Mouse (Mus musculus): ENCODE measurements at regions not wholly inside any gene's neighbourhood (a gene's known extent, or its start where the extent isn't known, plus 50 kb on each side); places are given as distances from the start of the nearest gene placed in this dataset.

DNA sequence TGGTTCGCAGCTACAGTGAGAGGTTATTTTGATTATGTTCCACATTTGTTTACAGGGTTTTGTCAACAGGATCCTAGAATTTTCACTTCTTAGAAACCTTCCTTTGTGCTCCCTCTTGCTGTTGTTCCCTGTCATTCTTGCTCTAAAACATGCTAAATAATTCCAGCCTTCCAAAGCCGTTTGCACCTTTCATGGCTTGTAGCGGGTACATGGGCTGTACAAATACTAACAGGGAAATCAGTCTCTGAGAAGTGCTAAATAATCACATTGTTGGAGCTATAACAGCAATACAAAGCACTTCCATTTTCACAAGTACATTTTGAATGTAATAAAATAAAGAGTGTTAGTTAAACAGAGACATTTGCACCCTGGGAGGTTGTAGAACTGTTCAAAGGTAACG lies 268.8 kb upstream of the Acvr2a start:
- DNase-seq: no peak

DNA sequence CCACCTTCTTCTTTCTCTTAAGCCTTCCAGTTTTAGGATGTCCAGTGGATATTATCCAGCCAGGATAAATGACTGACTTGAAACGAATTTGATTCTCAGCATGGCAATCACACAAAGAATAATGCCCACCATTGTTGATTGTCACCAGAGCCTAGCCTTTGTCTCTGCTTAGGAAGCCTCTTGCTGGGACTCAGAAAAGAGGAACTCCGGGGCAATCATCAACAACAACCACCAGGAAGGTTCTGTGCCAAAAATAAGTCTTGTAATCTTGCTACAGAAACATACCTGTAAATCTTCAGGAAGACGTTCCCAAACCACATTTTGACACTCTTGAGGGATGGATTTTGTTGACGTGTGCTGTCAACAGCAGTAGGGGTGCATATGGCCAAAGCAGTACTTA lies 268.2 kb upstream of the Acvr2a start:
- no peak for DNase-seq

DNA sequence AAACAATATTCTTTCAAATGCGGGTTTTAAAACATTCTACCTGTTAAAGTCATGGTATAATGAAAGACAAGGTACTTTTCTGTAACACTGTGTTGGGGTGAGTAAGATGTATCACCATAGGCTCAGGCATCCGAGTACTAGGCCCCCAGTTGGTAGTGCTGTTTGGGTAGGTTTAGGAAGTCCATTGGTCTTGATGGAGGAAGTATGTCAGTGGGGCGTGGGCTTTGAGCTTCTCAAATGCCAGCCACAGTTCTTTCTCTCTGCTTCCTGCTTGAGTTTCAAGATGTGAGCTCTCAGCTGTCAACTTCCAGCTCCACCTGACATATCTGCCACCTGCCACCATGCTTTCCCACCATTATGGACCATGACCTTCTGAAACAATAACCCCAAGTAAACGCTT lies 267.7 kb upstream of the Acvr2a start:
- no peak for DNase-seq

DNA sequence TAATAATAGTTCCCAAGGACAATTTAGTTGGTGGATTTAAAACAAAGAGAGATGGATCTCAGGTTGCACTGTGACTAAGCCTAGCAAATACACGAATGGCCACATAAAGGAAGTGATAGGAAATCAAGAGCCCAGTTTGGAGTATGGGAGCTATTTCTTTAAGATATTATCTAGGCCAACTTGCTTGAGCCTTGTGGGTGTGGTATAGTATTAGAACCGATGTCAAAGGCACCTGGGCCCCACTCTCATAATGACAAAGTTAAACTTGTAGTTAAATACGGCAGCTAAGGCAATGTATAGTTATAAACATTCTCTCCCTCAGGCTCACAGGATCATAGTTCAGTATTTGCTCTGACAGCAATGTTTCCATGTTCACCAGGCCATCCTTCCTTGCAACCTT lies 257.3 kb upstream of the Acvr2a start:
- DNase-seq: no peak

DNA sequence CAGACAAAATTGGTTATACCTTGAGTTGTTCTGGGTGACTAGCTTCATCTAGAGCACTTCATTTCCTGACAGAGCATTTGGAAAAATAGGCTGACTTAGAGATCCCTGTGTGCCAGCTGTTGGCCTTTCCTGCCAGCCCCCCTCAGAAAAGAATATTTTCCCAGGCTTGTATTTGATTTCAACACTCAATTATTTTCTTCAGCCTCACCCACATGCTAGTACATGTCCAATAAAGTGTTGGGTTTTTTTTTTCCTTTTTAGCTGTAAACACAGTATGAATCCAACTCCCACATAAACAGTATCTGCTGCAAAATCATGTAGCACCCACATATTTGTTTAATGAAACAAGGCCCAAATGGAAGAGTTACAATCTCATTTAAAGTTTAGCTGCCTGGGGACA lies 256.8 kb upstream of the Acvr2a start:
- DNase-seq: no peak

DNA sequence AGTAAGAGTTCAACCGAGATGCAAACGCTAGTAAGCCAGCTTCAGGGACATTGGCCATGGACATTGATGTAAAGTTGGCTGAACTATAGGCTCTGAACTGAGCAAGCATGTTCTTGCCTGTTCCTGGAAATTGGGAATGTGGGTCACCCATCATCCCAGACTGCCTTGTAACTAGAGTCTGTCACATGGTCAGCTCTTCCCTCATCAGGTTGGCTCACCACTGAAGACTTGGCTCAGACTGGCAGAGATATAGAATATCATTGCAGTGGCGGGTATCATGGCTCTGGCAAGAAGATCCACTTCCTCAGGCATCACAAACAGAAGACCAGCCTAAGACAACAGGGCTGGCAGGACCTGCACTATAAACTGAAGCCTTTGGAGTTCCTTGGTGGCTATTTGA lies 255.3 kb upstream of the Acvr2a start:
- DNase-seq: no peak

DNA sequence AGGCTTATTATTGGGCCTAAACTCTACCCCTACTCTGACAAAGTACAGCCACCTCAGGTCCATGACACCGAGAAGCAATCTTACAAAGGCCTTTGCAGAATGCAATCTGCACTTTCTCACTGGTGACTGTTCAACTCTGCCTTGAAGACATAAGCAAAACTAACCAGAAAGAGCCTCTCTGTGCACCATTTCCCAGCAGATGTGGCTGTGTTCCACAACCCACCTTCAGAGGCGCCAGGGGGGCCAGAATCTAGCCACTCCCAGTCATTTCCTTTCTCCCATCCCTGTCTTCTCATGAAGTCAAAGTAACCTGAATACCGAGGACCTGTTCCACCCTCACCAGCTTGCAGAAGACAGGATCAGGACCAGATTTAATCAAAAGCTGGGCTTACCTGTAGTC lies 250.3 kb upstream of the Acvr2a start:
- no peak for DNase-seq

DNA sequence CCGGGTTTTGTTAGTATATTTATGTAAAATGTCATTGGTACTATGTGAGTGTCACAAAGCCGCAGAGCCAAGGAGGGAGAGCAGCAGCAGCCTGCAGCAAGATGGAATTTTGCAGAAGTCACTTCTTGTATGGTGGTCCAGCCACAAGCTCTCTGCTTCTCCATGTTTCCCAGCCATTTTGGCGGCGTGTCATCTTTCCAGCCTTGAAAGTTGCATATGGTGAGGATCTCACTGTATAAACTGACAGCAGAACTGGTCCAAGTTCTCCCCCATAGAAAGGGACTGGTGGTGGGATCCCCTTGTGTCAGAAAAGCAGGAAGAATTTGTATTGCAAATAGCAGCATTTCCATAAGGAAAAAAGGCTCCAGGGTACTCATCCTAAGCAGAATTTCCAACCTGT lies 249.7 kb upstream of the Acvr2a start:
- DNase-seq: no peak

DNA sequence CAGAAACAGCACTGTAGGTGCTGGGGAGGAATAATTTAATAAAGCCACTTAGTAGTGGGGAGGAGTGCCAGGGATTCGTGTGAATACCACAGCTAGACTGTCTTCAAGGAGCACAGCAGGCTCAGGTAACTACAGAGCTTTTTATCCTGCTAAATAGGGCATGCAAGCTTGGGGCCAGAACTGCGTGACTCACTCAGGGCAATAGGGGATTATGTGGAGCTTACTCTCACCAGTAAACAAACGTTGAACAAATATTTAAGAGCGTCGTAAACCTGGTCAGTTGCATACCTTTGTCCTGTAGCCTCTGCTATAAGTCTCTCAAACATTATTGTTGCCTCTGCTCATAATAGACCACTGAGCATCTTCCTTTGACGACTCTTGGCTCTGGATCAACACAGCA lies 246.0 kb upstream of the Acvr2a start:
- DNase-seq: no peak

DNA sequence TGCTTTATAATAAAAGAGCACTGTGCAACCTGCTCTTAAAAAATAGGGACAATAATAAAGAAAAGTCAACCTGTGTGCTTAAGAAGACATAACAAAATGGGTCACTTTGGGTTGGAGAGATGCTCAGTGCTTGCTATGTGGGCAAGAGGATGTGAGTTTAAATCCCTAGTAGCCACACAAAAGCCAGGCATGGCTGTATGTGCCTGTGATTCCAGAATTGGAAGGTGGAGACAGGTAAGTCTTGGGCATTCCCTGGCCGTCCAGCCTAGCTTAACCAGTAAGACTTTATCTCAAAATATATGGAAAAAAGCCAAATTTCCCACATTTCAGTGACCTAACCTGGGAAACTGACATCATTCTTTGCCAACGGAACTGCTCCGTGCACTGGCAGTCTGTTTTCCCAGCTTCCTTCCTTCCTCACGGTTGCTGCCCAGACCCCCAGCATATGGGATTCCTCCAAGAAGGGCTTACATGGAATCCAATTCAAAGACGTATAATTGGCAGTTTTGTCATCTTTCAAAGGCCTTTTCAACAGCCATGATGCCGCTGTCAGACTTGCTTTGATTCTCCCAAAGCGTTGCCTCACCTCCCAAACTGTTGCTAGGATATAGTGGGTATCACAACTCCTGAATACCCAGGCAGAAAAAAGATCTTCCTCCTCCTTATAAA lies 227.6 kb upstream of the Acvr2a start:
- no peak for DNase-seq

DNA sequence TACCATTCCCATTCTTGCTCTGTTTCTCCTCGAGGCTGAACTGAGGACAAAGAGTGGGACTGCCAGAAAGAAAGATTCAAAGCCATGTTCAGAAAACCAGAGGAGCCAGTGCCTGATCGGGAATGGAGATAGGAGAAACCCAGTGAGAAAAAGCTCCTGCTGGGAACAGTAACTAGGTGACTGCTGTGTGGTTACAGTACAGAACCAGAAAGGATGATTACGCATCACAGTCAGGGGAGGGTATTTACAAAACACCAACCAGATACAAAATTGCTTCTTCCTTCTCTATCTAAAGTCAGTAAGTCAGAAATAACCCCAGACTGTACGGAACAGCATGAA lies 227.1 kb upstream of the Acvr2a start:
- no peak for DNase-seq

DNA sequence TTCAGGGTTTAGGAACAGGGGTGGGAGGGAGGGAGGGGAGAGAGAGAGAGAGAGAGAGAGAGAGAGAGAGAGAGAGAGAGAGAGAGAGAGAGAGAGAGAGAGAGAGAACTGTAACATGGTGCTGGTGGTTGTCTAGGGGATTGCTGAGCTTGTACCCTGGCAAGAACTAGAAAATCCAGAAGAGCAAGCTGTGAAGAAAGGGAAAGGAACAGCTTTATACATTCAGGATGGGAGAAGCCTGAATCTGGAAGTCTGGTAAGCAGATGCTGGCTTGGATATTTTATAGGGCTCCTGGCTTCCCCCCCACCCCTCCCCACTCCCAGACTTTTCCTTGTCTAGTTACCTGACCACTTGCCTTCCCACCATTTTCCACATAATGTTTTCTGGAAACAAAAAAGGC lies 224.2 kb upstream of the Acvr2a start:
- no peak for DNase-seq

DNA sequence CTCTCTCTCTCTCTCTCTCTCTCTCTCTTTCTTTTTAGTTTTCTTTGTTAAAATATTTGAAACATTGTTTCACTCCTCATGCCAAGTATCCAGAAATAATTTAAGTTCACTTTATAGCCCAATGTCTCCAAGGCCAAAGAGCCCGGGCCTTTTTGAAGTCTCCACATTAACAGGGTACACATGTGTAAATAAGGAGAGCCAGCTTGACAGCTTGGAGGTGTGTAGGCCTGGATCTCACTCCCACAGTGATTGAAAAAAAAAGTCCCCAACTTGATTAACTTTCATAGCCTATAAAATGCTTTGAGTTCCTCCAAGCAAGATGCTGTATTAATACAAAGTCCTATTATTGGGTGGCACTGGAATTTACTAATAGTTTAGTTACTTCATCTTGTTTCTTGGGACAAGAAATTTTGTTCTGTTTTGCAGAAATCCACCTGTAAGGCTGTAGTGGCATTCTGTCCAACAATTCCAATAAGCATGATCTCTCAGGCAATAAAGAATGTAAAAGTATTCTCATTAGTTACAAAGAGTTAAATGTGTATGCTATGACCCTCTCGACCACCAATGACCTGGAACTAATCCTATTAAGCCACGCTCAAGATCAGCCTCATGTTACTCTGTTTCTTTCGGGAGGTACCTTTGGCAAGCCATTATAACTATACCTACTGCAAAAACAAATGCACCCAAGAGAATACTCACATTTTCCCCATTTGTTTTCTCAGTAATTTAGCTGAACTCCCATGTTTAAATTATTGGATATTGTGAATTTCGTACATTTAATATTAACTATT lies 215.9 kb upstream of the Acvr2a start:
- no peak for DNase-seq

DNA sequence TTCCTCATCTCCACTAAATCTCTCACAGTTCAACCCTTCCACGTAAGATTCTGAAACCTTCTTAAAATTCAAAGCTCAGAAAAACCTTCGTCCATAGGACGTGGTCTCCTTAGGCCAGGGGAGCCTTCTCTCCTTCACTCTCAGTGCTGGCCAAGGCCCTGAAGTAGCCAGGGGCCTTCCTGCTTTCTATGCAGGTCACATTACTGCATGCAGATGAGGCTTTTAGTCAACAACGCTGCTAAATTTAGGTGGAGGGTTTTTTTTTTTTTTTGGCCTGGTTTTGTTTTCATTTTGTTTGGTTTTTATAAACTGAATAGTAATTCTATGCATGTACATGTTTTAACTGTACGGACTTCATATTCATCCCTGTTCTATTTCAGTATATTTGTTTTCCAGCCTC lies 214.5 kb upstream of the Acvr2a start:
- DNase-seq: no peak

DNA sequence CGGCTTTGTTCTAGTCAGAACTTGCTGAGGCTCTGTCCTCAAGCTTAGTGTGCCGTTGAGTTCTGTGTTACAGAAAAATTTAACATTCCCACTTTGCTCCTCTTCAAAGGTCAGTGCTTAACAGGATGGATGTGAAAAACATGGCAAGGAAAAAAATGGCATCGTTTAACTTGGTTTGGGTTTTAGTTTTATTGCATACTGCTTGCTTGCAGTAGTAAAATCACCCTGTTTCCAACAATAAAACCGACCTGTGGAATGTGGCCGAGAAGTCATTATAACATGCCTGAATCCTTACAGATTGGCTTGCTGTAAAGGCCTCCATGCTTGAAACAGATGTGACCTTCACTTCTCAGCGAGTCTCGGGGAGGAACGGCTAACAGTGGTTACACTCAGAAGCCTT lies 212.1 kb upstream of the Acvr2a start:
- DNase-seq: no peak

DNA sequence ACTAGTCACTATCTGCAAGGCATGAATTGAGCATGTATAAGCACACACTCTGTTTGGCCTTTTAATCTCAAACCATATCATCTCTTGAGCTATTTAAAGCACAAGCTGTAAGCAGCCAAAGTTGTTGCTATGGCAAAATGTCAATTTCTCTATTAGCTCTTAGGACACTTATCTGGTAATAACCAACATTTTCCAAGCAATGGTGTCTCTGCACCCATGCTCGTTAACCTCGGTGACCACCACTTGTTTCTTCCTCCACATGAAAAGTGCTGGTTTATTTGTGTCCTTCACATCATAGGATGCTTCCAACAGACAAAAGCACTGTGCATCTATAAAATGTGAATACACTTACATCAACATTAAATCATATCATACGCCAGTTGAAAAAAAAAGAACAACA lies 204.4 kb upstream of the Acvr2a start:
- no peak for DNase-seq

DNA sequence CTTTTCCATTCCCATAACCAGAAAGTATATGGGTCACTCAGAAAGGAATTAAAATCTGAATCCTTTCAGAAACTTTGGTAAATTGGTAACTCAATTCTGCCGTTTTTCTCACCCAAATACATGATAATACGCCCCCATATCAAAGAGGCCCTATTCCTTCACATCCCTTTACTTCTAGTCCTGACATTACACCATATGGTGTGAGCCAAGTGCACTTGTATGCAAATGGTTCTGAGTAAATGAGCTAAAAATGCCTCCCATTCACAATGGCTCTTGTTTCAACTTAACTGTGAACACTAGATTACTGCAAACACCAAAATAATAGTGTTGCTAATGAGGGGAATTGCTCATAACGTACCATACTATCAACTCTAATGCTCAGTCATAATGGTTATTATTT lies 201.7 kb upstream of the Acvr2a start:
- DNase-seq: no peak

DNA sequence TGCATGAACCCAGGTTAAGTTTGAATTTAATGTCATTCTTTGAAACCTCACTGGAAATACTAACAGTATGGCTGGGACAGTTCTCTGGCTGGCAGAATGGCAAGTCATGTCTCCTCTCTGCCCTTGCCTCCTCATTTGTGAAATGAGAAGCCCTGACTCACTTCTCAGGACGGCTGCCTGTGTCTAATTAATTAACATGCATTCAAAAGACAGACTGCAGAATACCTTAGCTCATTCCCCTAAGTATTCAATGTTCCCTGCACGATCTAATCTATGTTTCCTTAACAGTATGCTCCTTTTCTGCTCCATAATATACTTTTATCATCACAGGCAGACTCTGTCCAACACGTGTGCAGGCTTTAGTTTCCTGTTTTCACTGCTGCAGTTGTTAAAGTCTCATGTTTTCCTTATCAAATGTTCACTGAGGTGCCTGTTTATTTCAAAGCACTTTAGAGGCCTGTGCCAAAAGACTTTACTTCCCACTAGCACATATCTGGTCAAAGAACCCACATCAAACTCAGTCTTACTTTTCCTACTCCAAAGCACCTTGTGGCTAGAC lies 196.7 kb upstream of the Acvr2a start:
- no peak for DNase-seq

DNA sequence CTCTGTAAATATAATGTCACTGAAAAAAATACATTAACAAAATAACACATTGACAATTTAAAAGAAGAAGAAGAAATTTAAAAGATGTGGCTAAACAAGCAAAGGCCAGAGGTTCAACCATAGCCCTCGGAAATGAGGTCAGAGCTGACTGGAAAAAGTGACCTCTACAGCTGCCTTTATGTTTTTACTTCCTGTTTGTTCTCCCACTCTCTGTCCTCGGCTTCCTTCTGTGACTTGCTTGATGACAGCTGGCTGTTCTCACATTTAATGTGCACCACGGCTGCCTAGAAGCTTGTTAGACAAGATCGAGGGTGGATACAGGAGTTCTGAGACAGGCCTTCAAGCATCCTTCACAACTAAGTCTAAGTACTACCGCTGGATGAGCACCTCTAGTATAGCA lies 194.9 kb upstream of the Acvr2a start:
- DNase-seq: no peak

DNA sequence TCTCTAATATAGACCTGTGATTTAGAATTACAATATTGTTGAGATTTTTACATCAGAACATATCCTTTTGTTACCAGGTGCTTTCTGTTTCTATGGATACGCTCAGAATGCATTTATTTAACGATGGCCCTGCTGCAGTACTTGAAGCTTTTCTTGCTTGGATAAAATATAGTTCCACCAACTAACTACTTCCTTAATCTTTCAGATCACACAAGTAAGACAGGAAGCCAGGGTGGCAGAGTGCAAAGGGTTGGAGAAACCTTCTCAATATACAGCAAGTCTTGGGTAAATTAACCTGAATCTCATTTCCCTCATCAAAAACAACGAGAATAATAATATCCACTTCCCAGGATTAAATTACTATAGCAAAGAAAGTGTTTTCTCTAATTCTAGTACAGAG lies 193.1 kb upstream of the Acvr2a start:
- no peak for DNase-seq

DNA sequence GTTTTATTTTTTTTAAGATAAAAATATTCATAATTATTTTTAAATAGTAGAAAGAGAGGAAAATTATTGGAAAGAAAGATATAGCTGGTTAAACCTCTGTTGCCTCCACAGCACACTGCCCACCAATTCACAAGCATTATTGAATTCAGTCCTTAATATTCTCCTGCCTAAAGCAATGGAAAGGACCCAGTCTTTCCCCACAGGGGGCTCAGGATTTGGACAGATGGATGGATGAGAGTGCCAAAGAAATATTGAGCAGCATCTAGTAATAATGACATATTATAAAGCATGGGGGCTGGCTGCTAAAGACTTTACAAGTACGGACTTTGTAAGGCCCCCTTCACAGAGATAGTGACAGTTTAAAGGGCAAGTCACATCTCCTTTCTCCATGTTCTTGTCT lies 191.6 kb upstream of the Acvr2a start:
- DNase-seq: no peak

DNA sequence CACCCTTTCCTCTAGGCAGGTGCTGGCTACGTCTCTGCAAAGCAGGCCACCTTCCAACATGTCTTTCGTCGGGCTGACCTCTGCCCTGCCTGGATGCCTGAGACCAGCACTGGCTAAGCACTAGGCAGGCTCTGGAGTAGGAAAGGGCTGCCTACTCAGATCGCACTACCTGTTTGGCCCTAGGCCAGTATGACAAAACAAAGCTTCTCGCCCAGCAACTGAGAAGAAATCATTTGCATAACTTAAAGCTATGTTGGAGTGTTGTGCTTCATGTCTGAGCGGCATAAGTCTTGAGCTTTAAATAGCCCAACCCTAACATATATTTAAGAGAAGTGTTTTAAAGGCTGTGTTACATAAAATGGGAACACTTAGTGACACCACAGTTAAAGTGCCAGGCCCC lies 189.9 kb upstream of the Acvr2a start:
- DNase-seq: no peak

DNA sequence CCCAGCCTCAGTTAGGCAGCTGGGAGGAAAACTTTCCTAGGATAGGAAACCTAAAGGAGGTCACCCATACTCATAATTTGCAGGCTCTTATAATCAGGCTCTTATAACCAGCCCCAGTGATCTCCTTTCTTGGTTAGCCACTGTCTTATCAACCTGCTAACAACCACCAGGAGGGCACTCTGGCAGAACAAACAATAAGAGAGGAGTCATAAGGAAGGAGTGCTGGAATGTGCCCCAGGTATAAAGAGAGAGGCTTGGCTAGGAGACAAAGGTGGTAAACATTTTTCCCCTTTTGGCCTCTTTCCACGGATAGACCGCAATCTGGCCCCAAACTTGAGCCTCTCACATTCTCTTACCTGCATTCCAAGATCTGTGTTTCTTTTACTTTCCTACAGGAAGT lies 189.4 kb upstream of the Acvr2a start:
- DNase-seq: no peak

DNA sequence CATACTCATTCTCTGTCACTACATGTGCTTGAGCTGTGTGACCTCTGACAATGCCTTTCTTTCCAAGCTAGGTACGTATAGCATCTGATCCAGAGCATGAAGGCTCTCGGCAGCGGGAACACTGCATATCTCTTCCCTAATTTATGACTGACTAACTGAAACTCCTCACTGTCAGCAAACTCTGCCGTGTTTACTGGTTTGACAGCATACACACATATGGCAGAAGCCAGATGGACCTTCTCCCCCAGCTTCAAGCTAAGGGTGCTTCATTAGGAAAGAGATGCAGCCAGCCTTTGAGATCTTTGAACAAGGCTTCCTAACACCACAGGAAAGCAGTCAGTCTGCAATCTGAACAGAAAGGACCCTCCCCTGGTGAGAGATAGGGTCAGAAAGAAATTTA lies 186.9 kb upstream of the Acvr2a start:
- DNase-seq: no peak

Data from cerebellum, adult 8-10 months (tissue).